Mouse (Mus musculus): ENCODE results near the gene Rpusd4. TPM values are rescaled to one million over a fixed set of nuclear protein-coding genes. Genes with fewer than 3 reads are reported as not detected.

The Rpusd4 gene
- polyA plus RNA-seq, 1 experiment from 2014 or later = 26.0 TPM

DNA sequence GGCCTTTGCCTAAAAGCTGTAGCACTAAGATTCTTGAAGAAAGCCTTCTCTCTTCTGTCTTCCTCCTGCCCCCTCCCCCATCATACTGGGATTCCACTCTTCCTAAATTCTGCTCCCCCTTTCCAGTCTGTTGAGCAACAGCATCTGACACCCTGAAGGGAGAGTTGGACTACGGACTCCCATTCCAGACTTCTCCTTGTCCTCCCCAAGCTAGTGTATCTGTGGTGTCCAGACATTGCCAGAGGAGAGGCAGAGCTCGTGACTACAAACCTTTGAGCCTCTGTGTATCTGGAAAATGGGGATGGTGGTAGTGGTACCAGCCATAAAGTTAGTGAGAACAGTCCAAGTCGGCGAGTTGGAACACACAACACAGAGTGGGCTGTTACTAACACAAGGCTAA is 52.6 kb downstream of the Rpusd4 start:
- 86% methylated on average over 4 of the region's 4 CpGs for WGBS
- no peak overlapping the region for H3K27ac ChIP-seq (replicated peaks)
- peaks cover 73% of the 10 kb centered on the region for H3K27me3 ChIP-seq
- no peak overlapping the region for H3K4me3 ChIP-seq
- H3K9me3 ChIP-seq = no peaks in the 10 kb centered on the region
- H3K36me3 ChIP-seq = no peaks in the 10 kb centered on the region
- H3K4me2 ChIP-seq (replicated peaks) = no peak overlapping the region
- peaks cover 24% of the 10 kb centered on the region for H3K4me1 ChIP-seq
- H3K9ac ChIP-seq (replicated peaks) = no peak overlapping the region
- ATAC-seq (ENCODE audit: low FRiP score, low read depth) = no peak

DNA sequence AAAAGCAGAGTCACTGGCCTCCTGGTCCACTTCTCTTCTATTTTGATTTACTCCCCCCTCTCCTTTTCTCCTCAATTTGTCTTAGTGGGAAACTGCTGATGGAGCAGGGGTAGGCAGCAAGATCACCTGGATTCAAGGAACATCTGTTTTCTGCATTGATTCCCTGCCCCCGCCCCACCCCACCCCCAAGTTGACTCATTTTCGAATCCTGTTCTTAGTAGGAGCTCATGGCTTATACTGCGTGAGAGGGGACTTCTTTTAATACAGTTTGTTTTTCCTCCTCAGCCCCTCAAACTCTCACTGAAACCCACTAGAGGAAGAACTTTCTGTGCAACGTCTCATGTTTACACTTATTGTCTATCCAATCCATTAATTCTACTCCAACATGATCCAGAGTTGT is 56.3 kb downstream of the Rpusd4 start:
- Histone ChIP-seq H3K4me3 (no peak overlapping the region), H3K9ac (replicated peaks) (no peak overlapping the region), H3K27me3 (peaks cover 80% of the 10 kb centered on the region), H3K4me1 (peaks cover 11% of the 10 kb centered on the region; the same call in 1 of the 2 replicates), H3K9me3 (no peaks in the 10 kb centered on the region), H3K4me2 (replicated peaks) (no peak overlapping the region), H3K27ac (replicated peaks) (no peak overlapping the region), H3K36me3 (no peaks in the 10 kb centered on the region)
- no peak for ATAC-seq (ENCODE audit: low FRiP score, low read depth)
- WGBS = 91% methylated on average over 4 of the region's 4 CpGs

DNA sequence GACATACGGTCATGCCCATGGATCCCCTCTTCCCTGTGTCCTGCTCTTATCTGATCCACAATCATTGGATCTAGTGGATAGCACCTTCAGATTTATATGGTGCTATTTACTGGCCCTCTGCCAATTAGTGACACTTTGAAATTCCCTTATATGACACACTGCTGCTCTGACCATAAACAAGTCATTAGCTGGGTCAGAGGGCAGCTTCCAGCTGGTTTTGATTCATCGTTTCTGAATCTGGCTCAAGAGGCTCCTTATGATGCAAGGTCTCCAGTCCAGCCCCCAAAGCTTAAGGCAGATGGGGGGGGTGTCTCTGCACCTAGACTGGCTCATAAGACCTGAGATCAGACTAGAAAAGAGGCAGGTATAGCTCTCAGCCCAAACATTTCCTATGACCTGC is 56.9 kb downstream of the Rpusd4 start:
- 72% methylated on average over 2 of the region's 2 CpGs for WGBS
- no peak overlapping the region for H3K27ac ChIP-seq (replicated peaks)
- H3K4me3 ChIP-seq = no peak overlapping the region
- H3K9ac ChIP-seq (replicated peaks) = no peak overlapping the region
- H3K27me3 ChIP-seq = peaks cover 84% of the 10 kb centered on the region
- peaks cover 10% of the 10 kb centered on the region; the same call in 1 of the 2 replicates for H3K4me1 ChIP-seq
- no peak for ATAC-seq (ENCODE audit: low FRiP score, low read depth)
- H3K9me3 ChIP-seq = no peaks in the 10 kb centered on the region
- no peaks in the 10 kb centered on the region for H3K36me3 ChIP-seq
- H3K4me2 ChIP-seq (replicated peaks) = no peak overlapping the region

DNA sequence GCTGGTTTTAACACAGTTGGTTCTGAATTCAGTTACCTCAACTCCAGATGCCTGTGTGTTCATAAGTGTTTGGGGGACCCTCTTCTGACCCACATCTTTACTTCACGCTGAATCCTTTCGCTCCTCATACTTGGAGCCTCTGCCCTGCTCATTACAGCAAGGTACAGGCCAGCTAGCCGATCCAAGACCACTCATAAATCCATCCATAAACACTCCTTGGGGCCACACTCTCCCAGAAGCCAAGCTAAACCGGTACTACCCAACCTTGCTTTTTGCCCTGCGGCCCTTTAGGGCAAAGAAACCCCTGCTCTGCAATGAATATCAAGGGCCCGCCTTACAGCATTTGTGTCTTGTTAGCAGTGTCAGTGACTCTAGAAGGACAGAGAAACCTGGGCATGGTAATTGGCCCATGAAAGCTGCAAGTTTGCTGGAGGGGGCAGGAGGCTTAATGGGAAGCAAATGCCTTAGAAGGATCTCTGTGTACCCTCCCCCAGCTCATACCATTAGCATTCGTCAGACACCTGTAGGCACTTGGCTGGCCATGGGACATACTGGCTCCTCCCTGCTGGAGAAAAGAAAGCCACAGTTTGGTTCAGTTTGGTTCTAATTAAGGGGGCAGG is 59.1 kb downstream of the Rpusd4 start:
- WGBS = 63% methylated on average over 7 of the region's 7 CpGs
- H3K9me3 ChIP-seq = no peaks in the 10 kb centered on the region
- H3K4me3 ChIP-seq = no peak overlapping the region
- no peak for ATAC-seq (ENCODE audit: low FRiP score, low read depth)
- H3K36me3 ChIP-seq = no peaks in the 10 kb centered on the region
- H3K4me1 ChIP-seq = peaks cover 32% of the 10 kb centered on the region
- no peak overlapping the region for H3K9ac ChIP-seq (replicated peaks)
- H3K27ac ChIP-seq (replicated peaks) = no peak overlapping the region
- peaks cover 80% of the 10 kb centered on the region for H3K27me3 ChIP-seq
- H3K4me2 ChIP-seq (replicated peaks) = no peak overlapping the region

Other genes starting within 250 kb of the Rpusd4 start
- 9.0 and 11.4 TPM in 2 replicates for gene St3gal4, start 148.6 kb upstream of the Rpusd4 start, polyA plus RNA-seq (2016; fragmentation: Nextera tagmentation; extraction: Ambion mirVana)
- 85.1 and 87.2 TPM in 2 replicates for gene Dcps, start 91.8 kb upstream of the Rpusd4 start, polyA plus RNA-seq (2016; fragmentation: Nextera tagmentation; extraction: Ambion mirVana)
- 86.4 and 91.2 TPM in 2 replicates for gene Srpr, start 67.7 kb upstream of the Rpusd4 start, polyA plus RNA-seq (2016; fragmentation: Nextera tagmentation; extraction: Ambion mirVana)
- 11.2 and 12.4 TPM in 2 replicates for gene Tirap, start 67.6 kb upstream of the Rpusd4 start, polyA plus RNA-seq (2016; fragmentation: Nextera tagmentation; extraction: Ambion mirVana)
- 48.5 and 52.6 TPM in 2 replicates for gene Foxred1, start 56.8 kb upstream of the Rpusd4 start, polyA plus RNA-seq (2016; fragmentation: Nextera tagmentation; extraction: Ambion mirVana)
- gene Fam118b, start 60 bp upstream of the Rpusd4 start, polyA plus RNA-seq (2016; fragmentation: Nextera tagmentation; extraction: Ambion mirVana) = 69.3 and 70.1 TPM in 2 replicates
- 19.7 and 22.8 TPM in 2 replicates for gene Cdon, start 153.3 kb downstream of the Rpusd4 start, polyA plus RNA-seq (2016; fragmentation: Nextera tagmentation; extraction: Ambion mirVana)

Measured in midbrain, embryonic 12.5 days (tissue).